Mouse (Mus musculus): ENCODE data around the gene Mtmr3. TPM values are rescaled to one million over a fixed set of nuclear protein-coding genes. Genes with fewer than 3 reads are reported as not detected.
"Not testable (repeated sequence)": the region's sequence is repeated elsewhere in the genome, so short reads cannot be mapped to it uniquely, and the experiment has no call there.

Mtmr3 gene
- polyA plus RNA-seq, 1 experiment from 2014 or later, result 27.9 TPM

DNA sequence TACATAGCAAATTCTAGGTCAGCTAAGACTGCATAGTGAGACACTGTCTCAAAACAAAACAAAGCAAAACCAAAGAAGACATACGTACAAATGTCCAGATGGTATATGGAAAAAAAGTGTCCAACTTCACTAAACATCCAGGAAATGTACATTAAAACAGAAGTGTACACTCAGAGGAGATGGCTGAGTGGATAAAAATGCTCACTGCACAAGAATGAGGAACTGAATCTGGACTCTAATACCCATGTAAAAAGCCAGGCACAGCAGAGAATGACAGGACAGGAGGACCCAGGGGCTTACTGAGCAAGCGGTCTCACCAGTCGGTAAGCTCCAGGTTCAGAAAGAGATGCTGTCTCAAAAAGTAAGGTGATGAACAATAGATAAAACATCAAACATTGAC is 5.3 kb upstream of the Mtmr3 start:
- Histone ChIP-seq H3K4me1 (peaks cover 10% of the 10 kb centered on the region), H3K9me3 (replicated peaks) (no peaks in the 10 kb centered on the region), H3K27me3 (no peaks in the 10 kb centered on the region), H3K9ac (no peak overlapping the region), H3K36me3 (no peaks in the 10 kb centered on the region), H3K4me2 (replicated peaks) (no peak overlapping the region), H3K27ac (replicated peaks) (no peak overlapping the region), H3K4me3 (replicated peaks) (no peak overlapping the region)
- no peak for ATAC-seq (ENCODE audit: insufficient number of reproducible peaks, low FRiP score, low TSS enrichment, low read depth)
- WGBS, result 82% methylated on average over 3 of the region's 3 CpGs

DNA sequence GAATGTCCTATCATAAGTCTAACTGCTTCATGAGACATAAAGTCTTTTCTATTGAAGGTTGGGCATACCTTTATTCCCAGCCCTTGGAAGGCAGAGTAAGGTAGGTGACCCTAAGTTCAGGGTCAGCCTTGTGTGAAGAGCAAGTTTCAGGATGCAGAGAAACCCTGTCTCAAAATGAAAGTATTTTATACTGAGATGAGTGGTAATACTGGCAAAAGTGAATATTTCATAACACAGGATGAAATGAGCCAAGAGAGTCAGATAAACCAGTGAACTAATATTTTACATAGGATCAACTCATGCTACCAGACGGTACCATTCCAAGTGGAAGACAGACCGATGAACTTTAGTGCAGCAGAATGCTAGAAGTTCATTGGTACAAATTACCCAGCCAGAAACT is 3.7 kb upstream of the Mtmr3 start:
- Histone ChIP-seq H3K27ac (replicated peaks) (no peak overlapping the region), H3K4me3 (replicated peaks) (no peak overlapping the region), H3K4me1 (peaks cover 10% of the 10 kb centered on the region), H3K4me2 (replicated peaks) (no peak overlapping the region), H3K9me3 (replicated peaks) (no peaks in the 10 kb centered on the region), H3K36me3 (no peaks in the 10 kb centered on the region), H3K9ac (no peak overlapping the region), H3K27me3 (no peaks in the 10 kb centered on the region)
- 84% methylated on average over 2 of the region's 2 CpGs for WGBS
- ATAC-seq (ENCODE audit: insufficient number of reproducible peaks, low FRiP score, low TSS enrichment, low read depth), result no peak

DNA sequence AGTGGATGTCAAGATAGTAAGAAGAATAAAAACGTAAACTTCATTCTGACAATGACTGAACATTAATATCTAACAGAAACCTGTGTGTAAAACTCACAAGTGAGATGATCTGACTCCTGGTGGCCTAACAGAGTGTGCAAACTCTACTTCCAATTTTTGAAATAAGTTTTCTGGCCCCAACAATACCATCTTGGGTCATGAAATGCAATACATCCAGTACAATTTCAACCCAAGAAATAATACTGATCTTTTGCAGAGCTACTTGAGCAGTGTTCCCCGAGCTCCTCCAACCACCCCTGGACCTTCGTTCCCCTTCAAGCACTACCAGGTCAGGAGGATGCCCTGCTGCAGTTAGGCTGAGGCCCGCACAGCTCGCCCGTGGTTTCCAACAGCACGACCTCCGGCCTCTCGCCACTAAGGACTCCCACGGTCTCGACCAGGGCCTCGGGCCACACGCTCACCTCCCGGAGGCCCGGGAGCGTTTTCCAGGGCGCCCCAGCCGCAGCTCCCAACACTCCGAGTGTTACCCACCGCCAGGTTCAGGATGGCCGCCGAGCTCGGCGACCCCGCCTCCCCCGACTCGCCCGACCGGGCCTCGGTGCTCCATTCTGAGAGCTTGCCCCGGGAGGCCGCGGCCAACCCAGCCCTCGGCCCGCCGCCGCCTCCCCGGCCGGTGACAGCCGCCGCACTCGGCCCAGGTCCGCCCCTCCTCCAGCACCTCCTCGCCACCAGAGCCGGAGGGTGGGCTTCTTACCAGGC is 635 bp downstream of the Mtmr3 start:
- peak overlapping the region; percentile 47 for H3K4me2 ChIP-seq (replicated peaks)
- no peaks in the 10 kb centered on the region for H3K9me3 ChIP-seq (replicated peaks)
- no peaks in the 10 kb centered on the region for H3K27me3 ChIP-seq
- peaks cover 8% of the 10 kb centered on the region for H3K4me1 ChIP-seq
- no peaks in the 10 kb centered on the region for H3K36me3 ChIP-seq
- H3K9ac ChIP-seq, result peak overlapping the region; percentile 94
- H3K27ac ChIP-seq (replicated peaks), result peak overlapping the region; percentile 97
- under 1% methylated on average over 39 of the region's 45 CpGs for WGBS
- peak; percentile 84 for ATAC-seq (ENCODE audit: insufficient number of reproducible peaks, low FRiP score, low TSS enrichment, low read depth)
- H3K4me3 ChIP-seq (replicated peaks), result peak overlapping the region; percentile 94

DNA sequence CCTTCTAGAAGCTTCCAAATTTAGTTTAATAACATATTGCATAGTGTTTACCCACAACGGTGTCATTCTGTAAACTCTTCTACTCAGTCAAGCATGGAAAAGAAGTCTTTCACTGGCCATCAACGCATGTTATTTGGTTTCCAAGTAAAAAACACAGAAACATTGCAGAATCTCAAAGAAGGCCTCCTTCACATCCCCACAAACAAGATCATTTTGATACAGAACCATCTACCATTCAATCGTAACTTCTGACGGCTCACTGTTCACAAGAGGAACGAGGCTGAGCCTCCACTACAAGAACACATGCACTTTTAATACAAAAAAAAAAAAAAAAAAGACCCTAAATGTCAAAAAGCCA is 1.2 kb downstream of the Mtmr3 start:
- peak overlapping the region; percentile 47 for H3K4me2 ChIP-seq (replicated peaks)
- H3K27me3 ChIP-seq, result no peaks in the 10 kb centered on the region
- peak overlapping the region; percentile 94 for H3K4me3 ChIP-seq (replicated peaks)
- peak overlapping the region; percentile 28; the same call in 1 of the 2 replicates for H3K9ac ChIP-seq
- 23% methylated on average over 5 of the region's 5 CpGs for WGBS
- H3K27ac ChIP-seq (replicated peaks), result 0 out of 2 replicates have a peak overlapping the region, but pooled peaks have one; percentile 11
- no peaks in the 10 kb centered on the region for H3K36me3 ChIP-seq
- H3K9me3 ChIP-seq (replicated peaks), result no peaks in the 10 kb centered on the region
- H3K4me1 ChIP-seq, result peaks cover 8% of the 10 kb centered on the region
- ATAC-seq (ENCODE audit: insufficient number of reproducible peaks, low FRiP score, low TSS enrichment, low read depth), result no peak

DNA sequence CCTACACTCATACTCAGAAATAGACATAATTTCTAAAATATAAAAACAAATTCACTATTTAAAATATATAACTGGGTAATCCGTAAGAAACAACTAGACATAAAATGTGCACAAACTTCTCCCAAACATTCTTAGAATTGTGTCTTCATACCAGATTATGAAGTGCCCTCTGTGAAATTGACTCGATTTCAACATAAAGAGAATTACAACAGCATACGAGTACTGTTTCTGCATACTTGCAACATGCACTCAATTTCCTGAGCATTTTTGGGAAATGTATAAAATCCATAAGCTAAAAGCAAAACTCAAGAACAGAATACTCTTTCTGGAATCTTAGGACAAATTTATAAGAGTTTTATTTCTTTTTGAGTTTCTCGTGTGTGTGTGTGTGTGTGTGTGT is 2.9 kb downstream of the Mtmr3 start:
- Histone ChIP-seq H3K4me2 (replicated peaks) (no peak overlapping the region), H3K4me3 (replicated peaks) (no peak overlapping the region), H3K27ac (replicated peaks) (no peak overlapping the region; the same call in 1 of the 2 replicates), H3K9ac (no peak overlapping the region), H3K36me3 (no peaks in the 10 kb centered on the region), H3K4me1 (peaks cover 8% of the 10 kb centered on the region), H3K9me3 (replicated peaks) (no peaks in the 10 kb centered on the region), H3K27me3 (no peaks in the 10 kb centered on the region)
- no peak for ATAC-seq (ENCODE audit: insufficient number of reproducible peaks, low FRiP score, low TSS enrichment, low read depth)
- WGBS, result 66% methylated on average over 4 of the region's 4 CpGs

DNA sequence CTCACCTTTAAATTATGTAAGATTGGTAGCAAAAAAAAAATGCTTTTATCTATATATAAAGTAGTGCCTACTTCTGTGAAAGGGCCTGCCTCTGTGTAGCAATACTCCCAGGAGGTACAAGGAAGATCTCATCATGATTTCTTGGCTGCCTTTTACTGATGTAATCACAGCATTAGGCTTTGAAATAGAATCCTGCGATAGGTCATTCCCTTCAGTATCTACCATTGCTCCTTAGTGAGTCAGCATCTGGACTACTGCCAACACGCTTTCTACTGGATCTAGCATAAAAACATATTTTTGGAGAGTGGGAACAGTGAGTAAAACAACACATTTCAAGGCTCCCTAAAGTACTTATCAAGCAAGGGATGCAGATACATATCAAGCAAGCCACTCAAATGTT is 16.0 kb downstream of the Mtmr3 start:
- peaks cover 9% of the 10 kb centered on the region for H3K4me1 ChIP-seq
- H3K27ac ChIP-seq (replicated peaks), result no peak overlapping the region
- ATAC-seq (ENCODE audit: insufficient number of reproducible peaks, low FRiP score, low TSS enrichment, low read depth), result no peak
- no peak overlapping the region for H3K4me2 ChIP-seq (replicated peaks)
- no peak overlapping the region for H3K9ac ChIP-seq
- no peaks in the 10 kb centered on the region for H3K36me3 ChIP-seq
- no peaks in the 10 kb centered on the region for H3K27me3 ChIP-seq
- WGBS, result 56% methylated on average over 2 of the region's 2 CpGs
- no peak overlapping the region for H3K4me3 ChIP-seq (replicated peaks)
- H3K9me3 ChIP-seq (replicated peaks), result no peaks in the 10 kb centered on the region

DNA sequence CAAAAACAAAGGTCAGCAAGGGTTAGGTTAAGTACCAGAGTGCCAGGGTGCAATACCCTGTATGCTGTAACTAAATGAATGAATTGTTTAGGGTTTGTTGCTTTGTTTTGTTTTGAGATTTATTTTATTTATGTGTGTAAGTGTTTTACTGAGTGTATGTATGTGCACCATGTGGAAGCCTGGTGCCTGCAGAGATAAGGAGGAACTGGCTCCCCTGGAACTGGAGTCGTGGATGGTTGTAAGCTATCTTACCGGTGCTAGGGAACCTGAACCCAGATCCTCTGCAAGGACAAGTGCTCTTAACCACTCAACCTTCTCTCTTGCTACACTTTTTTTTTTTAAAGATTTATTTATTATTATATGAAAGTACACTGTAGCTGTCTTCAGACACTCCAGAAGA is 17.6 kb downstream of the Mtmr3 start:
- H3K27ac ChIP-seq (replicated peaks), result no peak overlapping the region
- no peaks in the 10 kb centered on the region for H3K9me3 ChIP-seq (replicated peaks)
- no peak overlapping the region for H3K4me3 ChIP-seq (replicated peaks)
- 92% methylated on average over 2 of the region's 2 CpGs for WGBS
- H3K36me3 ChIP-seq, result no peaks in the 10 kb centered on the region
- H3K4me1 ChIP-seq, result peaks cover 13% of the 10 kb centered on the region
- ATAC-seq (ENCODE audit: insufficient number of reproducible peaks, low FRiP score, low TSS enrichment, low read depth), result no peak
- no peak overlapping the region for H3K4me2 ChIP-seq (replicated peaks)
- H3K9ac ChIP-seq, result no peak overlapping the region
- no peaks in the 10 kb centered on the region for H3K27me3 ChIP-seq

DNA sequence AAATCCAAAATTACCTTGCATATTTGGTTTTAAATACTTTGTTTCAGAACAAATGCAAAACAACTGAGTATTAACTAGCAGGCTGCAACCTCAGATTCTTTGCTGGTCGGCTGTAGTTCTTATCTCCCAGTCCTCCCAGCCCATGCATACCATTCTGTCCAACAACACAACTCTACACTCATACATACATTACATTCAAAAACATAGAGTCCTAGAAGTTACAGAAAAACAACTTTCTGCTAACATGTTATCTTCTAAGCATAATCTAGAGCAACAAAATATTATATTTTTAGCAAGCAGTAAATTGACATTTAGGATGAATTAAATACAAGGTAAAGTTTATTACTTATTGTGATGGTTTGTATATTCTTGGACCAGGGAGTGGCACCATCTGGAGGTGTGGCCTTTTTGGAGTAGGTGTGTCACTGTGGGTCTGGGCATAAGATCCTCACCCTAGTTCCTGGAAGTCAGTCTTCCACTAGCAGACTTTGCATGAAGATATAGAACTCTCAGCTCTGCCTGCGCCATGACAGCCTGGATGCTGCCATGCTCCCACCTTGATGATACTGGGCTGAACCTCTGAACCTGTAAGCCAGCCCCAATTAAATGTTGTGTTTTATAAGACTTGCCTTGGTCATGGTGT is 18.5 kb downstream of the Mtmr3 start:
- ATAC-seq (ENCODE audit: insufficient number of reproducible peaks, low FRiP score, low TSS enrichment, low read depth); H3K36me3 ChIP-seq; H3K4me3 ChIP-seq (replicated peaks); H3K27ac ChIP-seq (replicated peaks); H3K9me3 ChIP-seq (replicated peaks); H3K4me2 ChIP-seq (replicated peaks); H3K9ac ChIP-seq; H3K27me3 ChIP-seq: not testable (repeated sequence)
- H3K4me1 ChIP-seq, result peaks cover 19% of the 10 kb centered on the region
- 82% methylated on average over 2 of the region's 2 CpGs for WGBS

DNA sequence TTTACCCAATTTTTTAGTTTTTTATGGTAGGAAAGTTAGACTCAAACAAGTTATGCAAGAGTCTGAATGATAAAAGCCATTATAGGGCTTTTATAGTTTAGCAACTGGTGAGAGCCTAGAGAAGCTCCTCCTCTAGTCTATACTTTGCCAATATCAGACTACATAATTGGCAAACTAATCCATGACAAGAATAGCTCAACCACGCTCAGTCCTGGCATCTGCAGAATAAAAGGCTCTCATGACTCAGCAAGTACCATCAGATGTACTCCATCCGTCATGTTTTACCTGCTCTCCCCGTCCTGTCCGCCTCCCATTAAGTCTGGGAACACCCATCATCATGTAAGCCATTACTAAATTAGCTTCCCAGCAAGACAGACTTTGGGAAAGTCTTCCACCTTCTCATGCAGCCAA is 23.2 kb downstream of the Mtmr3 start:
- Histone ChIP-seq H3K9ac (no peak overlapping the region), H3K4me2 (replicated peaks) (no peak overlapping the region), H3K27ac (replicated peaks) (0 out of 2 replicates have a peak overlapping the region, but pooled peaks have one; percentile 4), H3K4me3 (replicated peaks) (no peak overlapping the region), H3K4me1 (peaks cover 16% of the 10 kb centered on the region), H3K9me3 (replicated peaks) (no peaks in the 10 kb centered on the region), H3K27me3 (no peaks in the 10 kb centered on the region), H3K36me3 (no peaks in the 10 kb centered on the region)
- ATAC-seq (ENCODE audit: insufficient number of reproducible peaks, low FRiP score, low TSS enrichment, low read depth), result no peak
- 50% methylated on average over 4 of the region's 4 CpGs for WGBS

DNA sequence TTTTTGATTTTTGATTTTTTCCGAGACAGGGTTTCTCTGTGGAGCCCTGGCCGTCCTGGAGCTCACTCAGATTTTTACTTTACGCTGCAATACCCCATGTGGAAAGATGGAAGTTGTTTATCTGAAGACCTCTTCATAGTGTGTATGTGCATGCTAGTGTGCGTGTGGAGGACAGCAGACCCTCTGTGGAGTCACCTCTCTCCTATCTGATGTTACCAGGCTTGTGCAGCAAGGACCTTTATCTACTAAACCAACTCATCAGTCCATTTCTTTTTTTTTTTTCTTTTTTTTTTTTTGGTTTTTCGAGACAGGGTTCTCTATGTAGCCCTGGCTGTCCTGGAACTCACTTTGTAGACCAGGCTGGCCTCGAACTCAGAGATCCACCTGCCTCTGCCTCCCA is 28.3 kb downstream of the Mtmr3 start:
- no peak for ATAC-seq (ENCODE audit: insufficient number of reproducible peaks, low FRiP score, low TSS enrichment, low read depth)
- H3K4me1 ChIP-seq, result no peaks in the 10 kb centered on the region
- H3K9ac ChIP-seq, result no peak overlapping the region
- H3K9me3 ChIP-seq (replicated peaks), result no peaks in the 10 kb centered on the region
- H3K36me3 ChIP-seq, result no peaks in the 10 kb centered on the region
- WGBS, result 94% methylated on average over 6 of the region's 6 CpGs
- H3K27me3 ChIP-seq, result no peaks in the 10 kb centered on the region
- no peak overlapping the region for H3K4me2 ChIP-seq (replicated peaks)
- no peak overlapping the region for H3K4me3 ChIP-seq (replicated peaks)
- H3K27ac ChIP-seq (replicated peaks), result no peak overlapping the region

DNA sequence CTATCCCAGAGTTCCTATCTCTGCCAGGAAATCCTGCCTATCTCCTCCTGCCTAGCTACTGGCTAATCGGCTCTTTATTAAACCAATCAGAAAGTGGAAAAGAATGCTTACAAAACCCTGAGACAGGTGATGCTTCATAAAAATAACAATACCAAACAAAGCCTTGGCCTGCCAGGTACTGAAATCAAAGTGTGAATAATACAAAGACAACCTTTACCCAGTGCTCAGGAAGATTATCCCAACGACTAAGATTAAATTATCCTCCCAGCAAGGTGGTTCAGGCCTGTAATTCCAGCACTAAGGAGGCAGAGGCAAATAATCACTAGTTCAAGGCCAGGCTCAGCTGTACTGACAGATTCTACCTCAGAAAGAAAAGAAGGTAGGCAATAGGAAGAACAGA is 29.1 kb downstream of the Mtmr3 start:
- H3K9ac ChIP-seq, result no peak overlapping the region
- no peak overlapping the region for H3K4me3 ChIP-seq (replicated peaks)
- H3K27me3 ChIP-seq, result no peaks in the 10 kb centered on the region
- WGBS, result 82% methylated on average over 2 of the region's 2 CpGs
- ATAC-seq (ENCODE audit: insufficient number of reproducible peaks, low FRiP score, low TSS enrichment, low read depth), result no peak
- no peak overlapping the region for H3K27ac ChIP-seq (replicated peaks)
- H3K9me3 ChIP-seq (replicated peaks), result no peaks in the 10 kb centered on the region
- H3K36me3 ChIP-seq, result no peaks in the 10 kb centered on the region
- H3K4me1 ChIP-seq, result no peaks in the 10 kb centered on the region
- H3K4me2 ChIP-seq (replicated peaks), result no peak overlapping the region

Measured in embryonic facial prominence, embryonic 15.5 days (tissue).